Mouse (Mus musculus): Measurements from ENCODE around the gene Col6a5. TPM values are rescaled to one million over a fixed set of nuclear protein-coding genes. Genes with fewer than 3 reads are reported as not detected.
A peak's percentile ranks its signal among the peaks of the same experiment; 100 is the strongest.

The Col6a5 gene
- polyA plus RNA-seq, 1 experiment from 2014 or later: 0.18 TPM

GRCm38 (mm10) chr9:105884656-105885430, 75.6 kb downstream of the Col6a5 start:
- no peaks in the 10 kb centered on the region for H3K36me3 ChIP-seq (ENCODE audit: control insufficient read depth, insufficient read depth, low read length)
- no peaks in the 10 kb centered on the region for H3K27me3 ChIP-seq (ENCODE audit: control insufficient read depth, insufficient read depth, low read length)
- no peak overlapping the region for H3K27ac ChIP-seq (replicated peaks; ENCODE audit: low read depth, low read length)
- H3K4me2 ChIP-seq (ENCODE audit: low read length): no peak overlapping the region
- 85% methylated on average over 17 of the region's 17 CpGs for WGBS
- no peak for ATAC-seq (ENCODE audit: low FRiP score, low TSS enrichment)
- H3K4me3 ChIP-seq (replicated peaks; ENCODE audit: low read depth, low read length): no peak overlapping the region
- H3K9ac ChIP-seq (replicated peaks; ENCODE audit: low read length): no peak overlapping the region
- no peaks in the 10 kb centered on the region for H3K9me3 ChIP-seq (ENCODE audit: control insufficient read depth, low read length)
- no peak for DNase-seq
- no peaks in the 10 kb centered on the region for H3K4me1 ChIP-seq (ENCODE audit: control insufficient read depth, insufficient read depth, low read length)

- H3K4me3 ChIP-seq (replicated peaks; ENCODE audit: low read depth, low read length): no peak overlapping the region
- H3K4me1 ChIP-seq (ENCODE audit: control insufficient read depth, insufficient read depth, low read length): no peaks in the 10 kb centered on the region
- 73% methylated on average over 4 of the region's 4 CpGs for WGBS
- no peaks in the 10 kb centered on the region for H3K9me3 ChIP-seq (ENCODE audit: control insufficient read depth, low read length)
- H3K4me2 ChIP-seq (ENCODE audit: low read length): no peak overlapping the region
- no peaks in the 10 kb centered on the region for H3K27me3 ChIP-seq (ENCODE audit: control insufficient read depth, insufficient read depth, low read length)
- no peak overlapping the region for H3K9ac ChIP-seq (replicated peaks; ENCODE audit: low read length)
- H3K27ac ChIP-seq (replicated peaks; ENCODE audit: low read depth, low read length): no peak overlapping the region
- DNase-seq: no peak
- no peaks in the 10 kb centered on the region for H3K36me3 ChIP-seq (ENCODE audit: control insufficient read depth, insufficient read depth, low read length)
- ATAC-seq (ENCODE audit: low FRiP score, low TSS enrichment): no peak
Measured at GRCm38 (mm10) chr9:105880743-105881142, 79.7 kb downstream of the Col6a5 start.

GRCm38 (mm10) chr9:105878365-105879108, 81.9 kb downstream of the Col6a5 start:
- Histone ChIP-seq H3K36me3 (ENCODE audit: control insufficient read depth, insufficient read depth, low read length) (no peaks in the 10 kb centered on the region), H3K27ac (replicated peaks; ENCODE audit: low read depth, low read length) (no peak overlapping the region), H3K4me2 (ENCODE audit: low read length) (no peak overlapping the region), H3K9ac (replicated peaks; ENCODE audit: low read length) (no peak overlapping the region), H3K9me3 (ENCODE audit: control insufficient read depth, low read length) (no peaks in the 10 kb centered on the region), H3K4me3 (replicated peaks; ENCODE audit: low read depth, low read length) (no peak overlapping the region), H3K4me1 (ENCODE audit: control insufficient read depth, insufficient read depth, low read length) (no peaks in the 10 kb centered on the region), H3K27me3 (ENCODE audit: control insufficient read depth, insufficient read depth, low read length) (no peaks in the 10 kb centered on the region)
- DNase-seq: no peak
- WGBS: 71% methylated on average over 11 of the region's 11 CpGs
- ATAC-seq (ENCODE audit: low FRiP score, low TSS enrichment): no peak

GRCm38 (mm10) chr9:105876124-105876523, 84.3 kb downstream of the Col6a5 start:
- Histone ChIP-seq H3K27ac (replicated peaks; ENCODE audit: low read depth, low read length) (no peak overlapping the region), H3K4me1 (ENCODE audit: control insufficient read depth, insufficient read depth, low read length) (no peaks in the 10 kb centered on the region), H3K4me2 (ENCODE audit: low read length) (no peak overlapping the region), H3K27me3 (ENCODE audit: control insufficient read depth, insufficient read depth, low read length) (no peaks in the 10 kb centered on the region), H3K9ac (replicated peaks; ENCODE audit: low read length) (no peak overlapping the region), H3K36me3 (ENCODE audit: control insufficient read depth, insufficient read depth, low read length) (no peaks in the 10 kb centered on the region), H3K4me3 (replicated peaks; ENCODE audit: low read depth, low read length) (no peak overlapping the region), H3K9me3 (ENCODE audit: control insufficient read depth, low read length) (no peaks in the 10 kb centered on the region)
- DNase-seq (peak; percentile 23), ATAC-seq (ENCODE audit: low FRiP score, low TSS enrichment) (no peak)
- WGBS: 84% methylated on average over 4 of the region's 4 CpGs

- H3K4me3 ChIP-seq (replicated peaks; ENCODE audit: low read depth, low read length): no peak overlapping the region
- DNase-seq: no peak
- 82% methylated on average over 14 of the region's 14 CpGs for WGBS
Measured at GRCm38 (mm10) chr9:105871643-105872042, 88.8 kb downstream of the Col6a5 start.

GRCm38 (mm10) chr9:105857773-105858172, 102.7 kb downstream of the Col6a5 start:
- H3K9ac ChIP-seq (replicated peaks; ENCODE audit: low read length): no peak overlapping the region
- no peaks in the 10 kb centered on the region for H3K27me3 ChIP-seq (ENCODE audit: control insufficient read depth, insufficient read depth, low read length)
- DNase-seq (peak; percentile 89), ATAC-seq (ENCODE audit: low FRiP score, low TSS enrichment) (no peak)
- H3K4me1 ChIP-seq (ENCODE audit: control insufficient read depth, insufficient read depth, low read length): no peaks in the 10 kb centered on the region
- H3K4me3 ChIP-seq (replicated peaks; ENCODE audit: low read depth, low read length): no peak overlapping the region
- H3K36me3 ChIP-seq (ENCODE audit: control insufficient read depth, insufficient read depth, low read length): no peaks in the 10 kb centered on the region
- no peaks in the 10 kb centered on the region for H3K9me3 ChIP-seq (ENCODE audit: control insufficient read depth, low read length)
- no peak overlapping the region for H3K4me2 ChIP-seq (ENCODE audit: low read length)
- WGBS: 15% methylated on average over 6 of the region's 6 CpGs
- H3K27ac ChIP-seq (replicated peaks; ENCODE audit: low read depth, low read length): no peak overlapping the region

More at GRCm38 (mm10) chr9:105871643-105872042, 88.8 kb downstream of the Col6a5 start:
- Histone ChIP-seq H3K27me3 (ENCODE audit: control insufficient read depth, insufficient read depth, low read length) (no peaks in the 10 kb centered on the region), H3K9me3 (ENCODE audit: control insufficient read depth, low read length) (no peaks in the 10 kb centered on the region), H3K36me3 (ENCODE audit: control insufficient read depth, insufficient read depth, low read length) (no peaks in the 10 kb centered on the region), H3K27ac (replicated peaks; ENCODE audit: low read depth, low read length) (no peak overlapping the region), H3K9ac (replicated peaks; ENCODE audit: low read length) (no peak overlapping the region), H3K4me2 (ENCODE audit: low read length) (no peak overlapping the region), H3K4me1 (ENCODE audit: control insufficient read depth, insufficient read depth, low read length) (no peaks in the 10 kb centered on the region)
- no peak for ATAC-seq (ENCODE audit: low FRiP score, low TSS enrichment)

- H3K4me1 ChIP-seq (ENCODE audit: control insufficient read depth, insufficient read depth, low read length): no peaks in the 10 kb centered on the region
- WGBS: 85% methylated on average over 1 of the region's 1 CpGs
- no peaks in the 10 kb centered on the region for H3K27me3 ChIP-seq (ENCODE audit: control insufficient read depth, insufficient read depth, low read length)
- no peak for DNase-seq
- no peak for ATAC-seq (ENCODE audit: low FRiP score, low TSS enrichment)
- H3K9ac ChIP-seq (replicated peaks; ENCODE audit: low read length): no peak overlapping the region
- H3K9me3 ChIP-seq (ENCODE audit: control insufficient read depth, low read length): no peaks in the 10 kb centered on the region
- no peak overlapping the region for H3K27ac ChIP-seq (replicated peaks; ENCODE audit: low read depth, low read length)
- no peak overlapping the region for H3K4me2 ChIP-seq (ENCODE audit: low read length)
- H3K36me3 ChIP-seq (ENCODE audit: control insufficient read depth, insufficient read depth, low read length): no peaks in the 10 kb centered on the region
- H3K4me3 ChIP-seq (replicated peaks; ENCODE audit: low read depth, low read length): no peak overlapping the region
Measured at GRCm38 (mm10) chr9:105852778-105853065, 107.7 kb downstream of the Col6a5 start.

GRCm38 (mm10) chr9:105852015-105852777, 108.2 kb downstream of the Col6a5 start:
- no peak overlapping the region for H3K9ac ChIP-seq (replicated peaks; ENCODE audit: low read length)
- no peak overlapping the region for H3K4me2 ChIP-seq (ENCODE audit: low read length)
- ATAC-seq (ENCODE audit: low FRiP score, low TSS enrichment) (no peak), DNase-seq (no peak)
- H3K27me3 ChIP-seq (ENCODE audit: control insufficient read depth, insufficient read depth, low read length): no peaks in the 10 kb centered on the region
- no peaks in the 10 kb centered on the region for H3K9me3 ChIP-seq (ENCODE audit: control insufficient read depth, low read length)
- no peaks in the 10 kb centered on the region for H3K36me3 ChIP-seq (ENCODE audit: control insufficient read depth, insufficient read depth, low read length)
- 89% methylated on average over 14 of the region's 14 CpGs for WGBS
- H3K27ac ChIP-seq (replicated peaks; ENCODE audit: low read depth, low read length): no peak overlapping the region
- no peak overlapping the region for H3K4me3 ChIP-seq (replicated peaks; ENCODE audit: low read depth, low read length)
- H3K4me1 ChIP-seq (ENCODE audit: control insufficient read depth, insufficient read depth, low read length): no peaks in the 10 kb centered on the region

Data from midbrain, embryonic 14.5 days (tissue).